Mouse (Mus musculus) testis, adult 2 months (tissue): ENCODE data around the gene Hivep1.

ENCODE experiments used
- CTCF ChIP-seq: fragments of 200-500 bp; IDR thresholded peaks from 2 replicates; pipeline ENCODE4 v1.5.1; 2012; ENCODE audit warnings: low read depth, mild to moderate bottlenecking, inconsistent platforms, low read length, moderate library complexity; ENCODE audit not compliant: control insufficient read depth, insufficient read depth, insufficient replicate concordance
- POLR2A ChIP-seq: fragments of 200-500 bp; IDR thresholded peaks from 2 replicates; pipeline ENCODE4 v1.6.1; 2012; ENCODE audit warnings: low read depth, mild to moderate bottlenecking, inconsistent platforms, low read length, moderate library complexity; ENCODE audit not compliant: control insufficient read depth

- TF ChIP-seq CTCF (no peak), POLR2A (no peak)
Measured at GRCm38 (mm10) chr13:42097109-42097508, 45.3 kb downstream of the Hivep1 start.
